Mouse (Mus musculus): ENCODE measurements at regions not wholly inside any gene's neighbourhood (a gene's known extent, or its start where the extent isn't known, plus 50 kb on each side); places are given as distances from the start of the nearest gene placed in this dataset.

DNA sequence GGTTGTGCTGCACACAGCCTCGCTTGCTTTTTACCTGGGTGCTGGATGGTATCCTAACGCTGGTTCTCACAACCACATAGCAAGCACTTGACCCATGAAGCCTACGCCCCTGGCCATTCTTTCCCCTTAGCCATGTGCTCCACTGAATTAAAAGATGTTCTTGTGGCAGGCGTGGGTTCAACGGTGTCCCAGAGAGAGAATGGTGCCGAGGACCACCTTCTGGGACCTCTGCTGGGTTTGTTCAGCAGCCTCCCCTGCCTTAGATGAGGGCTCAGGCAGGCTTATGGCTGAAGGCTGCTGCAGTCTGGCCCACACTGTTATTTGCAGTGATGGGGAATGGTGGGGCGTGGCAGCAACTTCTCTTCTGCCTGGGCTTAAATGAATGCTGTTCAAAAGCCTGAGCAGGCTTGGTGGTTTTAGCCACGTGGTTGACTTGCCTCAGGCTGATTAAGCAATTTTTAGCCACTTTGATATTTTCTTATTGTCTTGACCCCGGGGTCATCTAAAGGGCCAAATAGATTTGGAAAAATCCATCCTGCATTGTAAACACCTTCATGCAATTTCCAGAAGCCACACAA lies 119.5 kb upstream of the Tbca start:
- TF ChIP-seq CTCF (IDR thresholded peaks at IDR 0.05; ENCODE audit: borderline replicate concordance, extremely low read depth, insufficient read depth, insufficient read length) (no peak), POLR2A (IDR thresholded peaks at IDR 0.05; ENCODE audit: borderline replicate concordance, extremely low read depth, insufficient read depth, insufficient read length, poor library complexity, severe bottlenecking) (no peak)

All from brain, embryonic 14.5 days (tissue).